Mouse (Mus musculus): ENCODE data around the gene Gfra1. TPM values are rescaled to one million over a fixed set of nuclear protein-coding genes. Genes with fewer than 3 reads are reported as not detected.
A peak's percentile ranks its signal among the peaks of the same experiment; 100 is the strongest.

Gene Gfra1
- polyA plus RNA-seq, 1 experiment from 2014 or later, result 65.7 TPM

DNA sequence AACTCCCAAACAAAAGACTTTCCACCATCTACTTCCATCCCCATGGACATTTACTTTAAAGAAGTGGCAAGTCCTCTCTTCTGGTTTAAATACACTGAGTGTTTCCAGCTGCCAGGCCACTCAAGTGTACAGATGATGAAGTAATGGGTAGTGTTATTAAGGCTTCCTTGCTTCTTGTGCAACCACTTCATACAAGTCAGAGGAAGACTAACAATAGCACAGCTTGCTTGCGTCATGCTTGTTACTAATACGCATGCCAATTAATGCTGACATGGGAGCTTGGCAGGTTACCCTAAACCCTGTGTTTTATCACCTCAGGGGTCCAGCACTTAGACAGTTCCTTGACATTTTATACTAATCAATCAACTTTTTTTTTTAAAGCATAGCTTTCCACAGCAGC, 196.5 kb downstream of the Gfra1 start:
- no peak overlapping the region for H3K9ac ChIP-seq
- peaks cover 8% of the 10 kb centered on the region; the same call in 1 of the 2 replicates for H3K27me3 ChIP-seq
- ATAC-seq (ENCODE audit: low FRiP score), result no peak
- WGBS, result 54% methylated on average over 2 of the region's 2 CpGs
- no peaks in the 10 kb centered on the region for H3K9me3 ChIP-seq
- H3K4me1 ChIP-seq (replicated peaks), result peaks cover 26% of the 10 kb centered on the region
- H3K4me2 ChIP-seq, result no peak overlapping the region
- no peak overlapping the region for H3K4me3 ChIP-seq
- peaks cover 3% of the 10 kb centered on the region; the same call in 1 of the 2 replicates for H3K36me3 ChIP-seq
- no peak overlapping the region for H3K27ac ChIP-seq

DNA sequence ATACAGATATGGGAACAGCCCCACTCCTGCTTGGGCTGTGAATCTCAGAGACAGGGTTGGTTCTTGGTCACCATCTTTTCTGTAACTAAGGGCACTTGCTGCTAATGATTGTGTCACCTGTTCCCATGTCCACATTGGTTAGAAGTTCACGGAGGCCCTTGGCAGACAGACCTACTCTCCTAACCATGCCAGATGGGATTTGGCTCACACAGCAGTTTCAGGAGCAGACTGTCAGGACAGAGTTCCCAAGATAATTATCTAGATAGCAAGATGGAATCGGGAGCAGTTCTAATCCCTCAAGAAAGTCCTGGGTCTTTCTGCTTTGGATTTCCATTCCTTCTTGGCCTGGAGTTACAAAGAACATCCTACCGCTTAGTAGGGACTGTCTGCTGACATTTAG, 199.2 kb downstream of the Gfra1 start:
- no peak overlapping the region for H3K4me3 ChIP-seq
- H3K4me2 ChIP-seq, result no peak overlapping the region
- H3K9ac ChIP-seq, result no peak overlapping the region
- WGBS, result 93% methylated on average over 3 of the region's 3 CpGs
- ATAC-seq (ENCODE audit: low FRiP score), result no peak
- peaks cover 21% of the 10 kb centered on the region for H3K4me1 ChIP-seq (replicated peaks)
- peaks cover 7% of the 10 kb centered on the region for H3K36me3 ChIP-seq
- H3K27ac ChIP-seq, result no peak overlapping the region
- 0 out of 2 replicates have a peak, but pooled peaks cover 1% of the 10 kb centered on the region for H3K27me3 ChIP-seq
- no peaks in the 10 kb centered on the region for H3K9me3 ChIP-seq

DNA sequence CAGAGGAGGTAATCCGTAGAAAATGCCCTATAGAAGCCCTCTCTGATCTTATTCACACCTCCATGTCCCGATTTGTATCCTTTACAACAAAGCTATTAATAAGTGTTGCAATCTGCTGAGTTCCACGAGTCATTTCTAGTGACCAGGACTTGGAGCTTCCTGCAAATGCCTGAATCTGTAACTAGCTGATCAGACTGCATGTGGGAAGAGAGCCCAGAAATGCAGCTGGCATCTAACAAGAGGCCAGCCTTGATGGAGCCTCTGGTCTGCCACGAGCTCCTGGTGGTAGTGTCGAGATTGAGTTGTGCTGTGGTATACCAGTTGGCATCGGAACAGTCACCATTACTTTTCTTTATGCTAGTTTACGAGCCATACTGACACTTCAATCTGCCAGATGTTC, 200.3 kb downstream of the Gfra1 start:
- H3K4me3 ChIP-seq, result no peak overlapping the region
- WGBS, result 87% methylated on average over 7 of the region's 7 CpGs
- ATAC-seq (ENCODE audit: low FRiP score), result no peak
- H3K9me3 ChIP-seq, result no peaks in the 10 kb centered on the region
- H3K4me1 ChIP-seq (replicated peaks), result peaks cover 12% of the 10 kb centered on the region
- H3K4me2 ChIP-seq, result no peak overlapping the region
- no peaks in the 10 kb centered on the region for H3K27me3 ChIP-seq
- H3K36me3 ChIP-seq, result peaks cover 7% of the 10 kb centered on the region
- H3K9ac ChIP-seq, result no peak overlapping the region
- no peak overlapping the region for H3K27ac ChIP-seq

DNA sequence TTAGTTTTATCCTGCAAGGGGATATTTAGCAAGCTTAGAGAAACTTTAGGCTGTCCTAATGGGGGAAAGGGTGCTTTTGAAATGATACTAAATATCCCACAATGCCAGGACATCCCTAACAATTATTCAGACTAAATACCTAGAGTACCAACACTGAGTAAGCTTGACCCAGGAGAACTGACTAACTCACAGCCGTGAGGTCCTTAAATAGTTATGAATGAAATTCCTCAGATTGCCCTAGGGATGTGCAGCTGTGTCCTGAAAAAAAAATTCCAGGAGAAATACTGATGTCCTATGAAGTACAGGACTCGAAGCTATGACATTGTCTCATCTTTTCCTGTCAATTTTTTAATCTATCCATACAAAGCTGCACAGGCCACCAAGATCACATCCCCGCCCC, 201.5 kb downstream of the Gfra1 start:
- no peak for ATAC-seq (ENCODE audit: low FRiP score)

DNA sequence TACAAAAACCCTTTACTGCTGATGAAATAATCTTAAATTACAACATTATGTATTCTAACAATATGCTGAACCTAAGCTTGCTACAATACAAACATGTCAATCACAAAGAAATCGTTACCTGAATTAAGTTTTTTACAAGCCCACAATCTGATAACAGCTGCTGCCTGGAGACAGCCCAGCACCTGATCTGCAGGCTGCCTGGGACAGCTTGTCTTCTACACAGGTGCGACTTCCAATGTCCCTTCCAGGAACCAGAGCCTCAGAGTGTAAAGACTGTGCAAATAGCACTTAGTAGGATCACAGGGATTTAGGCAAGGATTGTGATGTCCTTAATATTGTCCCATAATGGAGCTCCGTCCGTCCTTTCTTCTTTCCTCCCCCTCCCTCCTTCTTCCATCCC, 204.0 kb downstream of the Gfra1 start:
- no peaks in the 10 kb centered on the region for H3K27me3 ChIP-seq
- H3K4me1 ChIP-seq (replicated peaks), result peaks cover 13% of the 10 kb centered on the region
- 88% methylated on average over 4 of the region's 4 CpGs for WGBS
- no peak overlapping the region for H3K4me3 ChIP-seq
- no peaks in the 10 kb centered on the region for H3K9me3 ChIP-seq
- no peak overlapping the region for H3K27ac ChIP-seq
- no peak overlapping the region for H3K4me2 ChIP-seq
- no peak for ATAC-seq (ENCODE audit: low FRiP score)
- no peak overlapping the region for H3K9ac ChIP-seq
- peaks cover 4% of the 10 kb centered on the region for H3K36me3 ChIP-seq

More for the DNA sequence above, 201.5 kb downstream of the Gfra1 start:
- Histone ChIP-seq H3K27me3 (no peaks in the 10 kb centered on the region), H3K9ac (no peak overlapping the region), H3K4me3 (no peak overlapping the region), H3K4me2 (no peak overlapping the region), H3K4me1 (replicated peaks) (peaks cover under 1% of the 10 kb centered on the region; the same call in 1 of the 2 replicates), H3K27ac (no peak overlapping the region), H3K36me3 (peaks cover 7% of the 10 kb centered on the region), H3K9me3 (no peaks in the 10 kb centered on the region)
- WGBS, result 68% methylated on average over 3 of the region's 3 CpGs

DNA sequence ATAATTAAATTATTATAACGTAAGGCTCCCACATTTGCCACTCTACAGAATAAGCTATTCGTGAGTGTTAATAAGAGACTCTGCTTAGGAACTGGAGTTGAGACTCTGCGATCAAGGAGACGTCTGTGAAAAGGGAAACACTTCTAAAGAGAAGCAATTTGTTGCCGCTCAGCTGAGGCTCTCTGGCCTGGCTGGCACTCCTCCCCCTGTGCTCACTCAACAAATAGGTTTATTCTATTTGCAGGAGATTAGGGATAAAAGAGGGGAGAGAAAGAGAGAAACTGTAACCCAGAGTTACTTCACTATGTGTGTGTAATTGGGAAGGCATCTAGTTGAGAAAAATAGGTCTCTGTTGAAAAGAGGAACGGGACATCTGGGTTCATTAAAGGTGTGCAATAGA, 204.6 kb downstream of the Gfra1 start:
- H3K9ac ChIP-seq, result no peak overlapping the region
- H3K4me3 ChIP-seq, result no peak overlapping the region
- H3K36me3 ChIP-seq, result peaks cover 4% of the 10 kb centered on the region
- peaks cover 13% of the 10 kb centered on the region for H3K4me1 ChIP-seq (replicated peaks)
- 67% methylated on average over 6 of the region's 6 CpGs for WGBS
- no peak overlapping the region for H3K27ac ChIP-seq
- no peak overlapping the region for H3K4me2 ChIP-seq
- no peak for ATAC-seq (ENCODE audit: low FRiP score)
- H3K9me3 ChIP-seq, result no peaks in the 10 kb centered on the region
- no peaks in the 10 kb centered on the region for H3K27me3 ChIP-seq

DNA sequence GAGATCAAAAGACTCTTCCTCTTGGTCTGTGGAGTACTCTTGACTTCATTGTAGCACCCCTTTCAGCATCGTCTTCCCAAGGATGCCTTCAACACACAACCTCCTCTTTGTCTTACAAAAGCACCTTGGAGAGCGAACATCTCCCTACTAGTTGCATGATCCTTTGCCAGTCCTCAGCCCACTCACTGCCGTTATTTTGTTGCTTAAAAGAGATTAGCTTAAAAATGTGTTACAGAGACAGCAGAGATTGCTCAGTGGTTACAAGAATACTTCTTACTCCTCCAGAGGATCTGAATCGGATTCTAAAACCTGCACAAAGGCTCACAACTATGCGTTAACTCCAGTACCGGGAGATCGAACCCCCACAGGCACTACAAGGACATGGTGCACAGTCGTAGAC, 205.5 kb downstream of the Gfra1 start:
- Histone ChIP-seq H3K9ac (no peak overlapping the region), H3K4me1 (replicated peaks) (peaks cover 16% of the 10 kb centered on the region), H3K4me2 (no peak overlapping the region), H3K27me3 (no peaks in the 10 kb centered on the region), H3K27ac (no peak overlapping the region), H3K36me3 (peaks cover 4% of the 10 kb centered on the region), H3K9me3 (no peaks in the 10 kb centered on the region), H3K4me3 (no peak overlapping the region)
- no peak for ATAC-seq (ENCODE audit: low FRiP score)
- WGBS, result 89% methylated on average over 8 of the region's 8 CpGs

DNA sequence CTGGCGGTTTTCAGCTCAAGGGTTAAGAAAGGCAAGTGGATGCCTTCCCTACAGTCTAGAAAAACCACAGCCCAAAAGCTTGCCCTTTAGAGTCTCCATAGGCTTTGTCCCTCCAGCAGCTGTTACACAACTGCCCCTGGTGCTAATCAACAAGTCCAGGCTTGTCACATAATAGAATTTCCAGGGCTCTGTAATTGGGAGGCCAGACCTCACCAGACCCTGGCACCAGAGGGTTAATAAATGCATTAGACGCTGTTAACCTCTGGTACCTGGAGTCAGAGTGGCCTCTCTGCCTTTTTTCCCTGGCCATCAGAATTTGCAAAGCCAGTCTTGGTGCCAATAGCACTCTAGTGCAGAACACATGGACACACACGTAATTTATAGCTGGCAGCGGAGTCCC, 211.6 kb downstream of the Gfra1 start:
- no peaks in the 10 kb centered on the region for H3K36me3 ChIP-seq
- no peak overlapping the region for H3K4me3 ChIP-seq
- H3K4me1 ChIP-seq (replicated peaks), result peaks cover 52% of the 10 kb centered on the region
- 65% methylated on average over 4 of the region's 4 CpGs for WGBS
- ATAC-seq (ENCODE audit: low FRiP score), result no peak
- no peaks in the 10 kb centered on the region for H3K27me3 ChIP-seq
- H3K4me2 ChIP-seq, result no peak overlapping the region
- H3K9ac ChIP-seq, result no peak overlapping the region; the same call in 1 of the 2 replicates
- peak overlapping the region; percentile 72 for H3K27ac ChIP-seq
- no peaks in the 10 kb centered on the region for H3K9me3 ChIP-seq

DNA sequence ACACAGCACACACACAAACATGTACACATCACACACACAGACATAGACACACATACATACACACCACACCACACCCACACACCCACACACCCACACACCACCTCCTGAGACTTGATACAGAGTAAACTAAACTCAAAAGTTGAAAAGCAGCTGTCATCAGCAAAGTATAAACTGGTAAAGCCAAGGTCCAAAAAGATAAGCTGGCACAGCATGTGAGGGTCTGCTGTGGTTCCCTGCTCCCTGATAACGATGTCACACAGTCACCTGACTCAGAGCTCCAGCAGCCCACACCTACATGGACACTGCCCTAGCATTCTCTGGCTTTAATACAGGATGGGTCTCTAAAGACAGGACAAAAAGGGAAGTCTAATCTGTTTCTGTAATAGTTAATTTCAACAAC, 212.1 kb downstream of the Gfra1 start:
- H3K4me2 ChIP-seq, result no peak overlapping the region
- no peak for ATAC-seq (ENCODE audit: low FRiP score)
- H3K9me3 ChIP-seq, result no peaks in the 10 kb centered on the region
- no peaks in the 10 kb centered on the region for H3K27me3 ChIP-seq
- H3K36me3 ChIP-seq, result no peaks in the 10 kb centered on the region
- 77% methylated on average over 1 of the region's 1 CpGs for WGBS
- no peak overlapping the region for H3K4me3 ChIP-seq
- H3K27ac ChIP-seq, result no peak overlapping the region
- no peak overlapping the region for H3K9ac ChIP-seq
- H3K4me1 ChIP-seq (replicated peaks), result peaks cover 52% of the 10 kb centered on the region

DNA sequence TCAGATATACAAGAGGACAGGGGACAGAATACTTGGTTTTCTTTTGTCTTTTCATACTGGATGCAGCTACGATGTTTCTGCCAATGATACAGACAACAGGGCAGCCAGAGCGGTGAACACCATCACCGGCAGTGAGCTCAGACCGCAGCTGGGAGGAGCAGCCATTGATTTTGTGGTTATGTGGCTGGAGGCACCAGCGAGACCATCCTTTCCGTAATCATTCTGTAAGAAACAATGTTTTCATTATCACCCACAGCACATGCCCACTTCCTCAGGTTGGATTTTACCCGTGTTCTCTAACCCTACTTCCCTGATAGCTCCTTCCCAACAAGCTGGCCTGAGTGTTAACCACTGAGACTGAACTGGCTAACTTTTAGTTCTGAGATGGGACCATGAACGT, 217.4 kb downstream of the Gfra1 start:
- Histone ChIP-seq H3K27me3 (no peaks in the 10 kb centered on the region), H3K36me3 (no peaks in the 10 kb centered on the region), H3K9me3 (no peaks in the 10 kb centered on the region), H3K27ac (no peak overlapping the region), H3K4me3 (no peak overlapping the region), H3K4me1 (replicated peaks) (peaks cover 32% of the 10 kb centered on the region), H3K4me2 (no peak overlapping the region), H3K9ac (no peak overlapping the region)
- 80% methylated on average over 8 of the region's 8 CpGs for WGBS
- no peak for ATAC-seq (ENCODE audit: low FRiP score)

DNA sequence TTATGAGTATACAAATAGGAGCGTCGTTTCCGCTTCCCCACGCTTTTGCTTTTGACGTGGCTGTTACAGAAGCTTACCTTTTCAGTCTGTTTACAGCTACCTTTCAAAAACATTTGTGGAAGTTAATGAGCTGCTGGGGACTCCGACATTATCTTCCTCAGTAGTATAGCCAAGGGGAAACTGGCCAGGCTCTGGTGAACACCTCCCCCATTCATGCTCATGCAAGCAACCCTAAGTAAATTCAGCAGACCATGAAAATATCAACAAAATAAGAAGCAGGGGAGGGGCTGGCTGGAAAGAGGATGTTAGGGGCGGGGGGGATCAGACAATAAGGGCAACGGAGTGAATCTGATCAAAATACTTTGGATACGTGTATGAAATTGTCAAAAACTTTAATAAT, 228.0 kb downstream of the Gfra1 start:
- Histone ChIP-seq H3K9ac (no peak overlapping the region), H3K9me3 (no peaks in the 10 kb centered on the region), H3K27me3 (no peaks in the 10 kb centered on the region), H3K4me2 (no peak overlapping the region), H3K4me1 (replicated peaks) (peaks cover 28% of the 10 kb centered on the region), H3K4me3 (no peak overlapping the region), H3K36me3 (no peaks in the 10 kb centered on the region), H3K27ac (no peak overlapping the region)
- ATAC-seq (ENCODE audit: low FRiP score), result no peak
- WGBS, result 60% methylated on average over 9 of the region's 9 CpGs

DNA sequence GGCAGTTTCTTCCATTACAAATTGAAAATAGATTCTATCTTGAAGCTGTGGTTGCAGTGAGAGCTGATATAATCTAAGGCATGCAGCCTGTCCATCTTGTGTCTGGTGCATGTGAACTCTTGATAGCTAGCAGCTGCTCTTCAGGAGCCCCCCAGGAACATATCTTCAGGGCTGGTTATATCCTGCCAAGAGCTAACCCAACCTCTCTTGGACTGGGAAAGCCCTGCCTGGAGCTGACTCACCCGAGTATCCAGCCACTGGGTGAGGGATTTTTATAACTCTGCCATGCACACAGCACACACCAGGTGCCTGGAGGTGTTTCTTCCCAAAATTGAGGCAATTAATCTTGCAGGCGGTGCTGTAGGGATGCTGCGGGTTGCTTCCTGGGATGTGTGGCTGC, 228.8 kb downstream of the Gfra1 start:
- WGBS, result 36% methylated on average over 3 of the region's 3 CpGs
- no peaks in the 10 kb centered on the region for H3K36me3 ChIP-seq

DNA sequence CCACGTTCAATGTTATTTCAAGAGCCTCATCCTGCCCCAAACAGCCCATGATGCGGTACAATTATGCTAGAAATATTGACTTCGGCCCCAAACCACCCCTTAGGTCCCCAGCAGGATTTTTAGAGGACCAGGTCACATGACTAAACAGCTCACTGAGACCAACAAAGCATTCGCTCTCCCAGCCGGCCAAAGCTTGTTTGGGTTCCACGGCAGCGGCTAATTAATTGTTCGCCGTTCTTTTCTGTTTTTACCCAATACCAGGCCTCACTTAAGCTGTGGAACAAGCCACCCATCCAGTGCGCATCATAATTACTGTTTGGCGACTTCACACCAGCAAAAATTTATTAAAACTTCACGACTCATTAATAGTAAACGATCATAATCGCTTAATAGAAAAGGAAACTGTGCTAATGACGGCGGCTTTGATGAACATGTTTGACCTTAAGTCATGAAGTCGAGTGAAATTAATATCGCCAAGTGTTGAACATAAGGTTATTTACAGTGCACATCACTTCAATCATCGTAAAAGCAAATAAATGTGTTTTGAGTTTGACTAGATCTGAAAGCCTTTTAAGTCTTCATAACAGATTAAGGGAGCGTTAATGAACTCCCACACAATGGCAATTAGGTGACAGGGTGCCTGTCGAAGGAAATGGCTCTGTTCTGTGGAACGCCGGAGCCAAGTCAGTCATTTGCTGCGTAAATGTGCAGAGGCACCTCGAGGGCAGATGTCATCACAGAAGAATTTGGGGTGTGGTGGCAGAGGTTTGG, 235.5 kb downstream of the Gfra1 start:
- peak overlapping the region; percentile 24; the same call in 1 of the 2 replicates for H3K27ac ChIP-seq
- ATAC-seq (ENCODE audit: low FRiP score), result no peak

More for the DNA sequence above, 228.8 kb downstream of the Gfra1 start:
- no peak overlapping the region for H3K9ac ChIP-seq
- no peak overlapping the region for H3K4me2 ChIP-seq
- peak overlapping the region; percentile 27 for H3K27ac ChIP-seq
- no peaks in the 10 kb centered on the region for H3K27me3 ChIP-seq
- H3K9me3 ChIP-seq, result no peaks in the 10 kb centered on the region
- ATAC-seq (ENCODE audit: low FRiP score), result no peak
- peaks cover 28% of the 10 kb centered on the region for H3K4me1 ChIP-seq (replicated peaks)
- no peak overlapping the region for H3K4me3 ChIP-seq

More for the DNA sequence above, 235.5 kb downstream of the Gfra1 start:
- Histone ChIP-seq H3K27me3 (0 out of 2 replicates have a peak, but pooled peaks cover 3% of the 10 kb centered on the region), H3K36me3 (no peaks in the 10 kb centered on the region), H3K4me1 (replicated peaks) (0 out of 2 replicates have a peak, but pooled peaks cover 12% of the 10 kb centered on the region), H3K9me3 (no peaks in the 10 kb centered on the region), H3K4me2 (no peak overlapping the region), H3K4me3 (no peak overlapping the region), H3K9ac (no peak overlapping the region)
- WGBS, result 60% methylated on average over 25 of the region's 25 CpGs
